Mouse (Mus musculus) liver, adult 2 months (tissue): ENCODE measurements around the gene Tmem269.

ENCODE experiments used
- CTCF ChIP-seq: fragments of 200-500 bp; IDR thresholded peaks from 2 replicates; pipeline ENCODE4 v1.5.1; 2011; ENCODE audit warnings: low read depth, low read length, control low read depth
- POLR2A ChIP-seq: fragments of 200-500 bp; IDR thresholded peaks from 2 replicates; pipeline ENCODE4 v1.6.1; 2011; ENCODE audit warnings: low read length, control low read depth; ENCODE audit not compliant: insufficient read depth; ENCODE audit errors: extremely low read depth

GRCm38 (mm10) chr4:119178331-119178730 is 39.7 kb downstream of the Tmem269 start:
- TF ChIP-seq POLR2A (no peak), CTCF (no peak)
